8 mouse cellular contexts compared by ENCODE assay signal in the genomic region with DNA sequence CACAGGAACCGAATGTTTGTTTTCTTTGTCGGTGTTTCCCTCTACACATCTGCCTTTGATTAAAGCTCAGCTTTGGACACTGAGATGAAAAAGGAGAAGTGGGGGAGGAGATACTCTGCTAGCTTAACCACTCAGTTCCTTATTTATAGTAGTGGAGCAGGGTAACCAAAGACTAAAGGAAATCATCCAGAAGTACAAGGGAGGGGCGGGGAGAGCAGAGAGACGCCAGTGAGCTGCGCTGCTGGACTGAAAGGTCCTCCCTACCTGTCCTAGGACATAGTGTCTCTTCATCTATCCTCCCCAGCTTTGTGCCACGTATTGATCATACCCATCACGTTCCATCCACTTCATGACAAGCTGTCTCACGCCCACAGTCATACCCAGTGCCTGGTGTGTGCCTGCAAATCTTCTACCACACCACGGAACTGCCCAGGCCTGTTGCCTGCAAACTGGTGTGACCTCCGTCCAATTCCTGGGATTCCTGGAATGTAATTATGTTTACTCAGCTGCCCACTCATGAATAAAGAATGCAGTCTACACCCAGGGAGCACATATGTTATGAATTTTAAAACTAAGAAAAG.
DNase-seq lines count a peak whose midpoint lies in the region; ATAC-seq lines count a peak whose summit lies in the region.

No protein-coding gene starts in this region.

- 12% methylated on average over 10 of the region's 10 CpGs for WGBS in embryonic facial prominence, embryonic 13.5 days

- no peak overlapping the region for H3K4me2 ChIP-seq in embryonic facial prominence, embryonic 13.5 days

- no peaks in the 10 kb centered on the region for H3K9me3 ChIP-seq in embryonic facial prominence, embryonic 13.5 days

- peaks cover 9% of the 10 kb centered on the region for H3K4me1 ChIP-seq in embryonic facial prominence, embryonic 13.5 days

- no peaks in the 10 kb centered on the region for H3K27me3 ChIP-seq in embryonic facial prominence, embryonic 13.5 days

- no peak overlapping the region for H3K9ac ChIP-seq in embryonic facial prominence, embryonic 13.5 days

- no peaks in the 10 kb centered on the region for H3K36me3 ChIP-seq in embryonic facial prominence, embryonic 13.5 days

- 0 out of 2 replicates have a peak, but pooled peaks have one; percentile 52 for ATAC-seq in embryonic facial prominence, embryonic 13.5 days (ENCODE audit: insufficient number of reproducible peaks, insufficient read depth, low FRiP score, low TSS enrichment, low read depth)

- DNase-seq in 3134 (ENCODE audit: extremely low read depth, insufficient read length, low spot score) = peak; percentile 84
- DNase-seq in B cell, adult 2 months = peak; percentile 73 to 76
- peak; percentile 60 to 69 for DNase-seq in kidney, postnatal 36 days
- DNase-seq in monocyte, adult 2 months (ENCODE audit: low read depth in 1 of 2, low spot score in 2 of 2) = peak; percentile 9 to 37
- DNase-seq in right cerebral cortex, adult 18-20 months = no peak
- DNase-seq in cerebellum, postnatal 25 days = no peak
- no peak for DNase-seq in adrenal gland, postnatal 36 days

- H3K27ac ChIP-seq in embryonic facial prominence, embryonic 13.5 days = peak overlapping the region; percentile 74

- no peak overlapping the region for H3K4me3 ChIP-seq in embryonic facial prominence, embryonic 13.5 days

Comparison
In these comparisons a context has a peak if more than half of its experiments do, and no peak if none do; other contexts are left out.
1. DNase-seq: peak in 3134 (single experiment), B cell, adult 2 months (2 of 2), kidney, postnatal 36 days (2 of 2) and monocyte, adult 2 months (2 of 2); none in right cerebral cortex, adult 18-20 months (single experiment), cerebellum, postnatal 25 days (0 of 2) and adrenal gland, postnatal 36 days (0 of 2).